Mouse (Mus musculus) small intestine, adult 2 months (tissue): Measurements from ENCODE around the gene Prnp.

Source experiments
- CTCF ChIP-seq: fragments of 200-500 bp; IDR thresholded peaks from 2 replicates; pipeline ENCODE4 v1.5.1; 2012; ENCODE audit warnings: low read depth, mild to moderate bottlenecking, control low read depth, inconsistent platforms, low read length, moderate library complexity, mixed read lengths; ENCODE audit not compliant: insufficient replicate concordance, insufficient read length; ENCODE audit errors: extremely low read depth
- POLR2A ChIP-seq: fragments of 200-500 bp; IDR thresholded peaks from 2 replicates; pipeline ENCODE4 v1.6.1; 2012; ENCODE audit warnings: low read depth, mild to moderate bottlenecking, control low read depth, inconsistent platforms, low read length, moderate library complexity

GRCm38 (mm10) chr2:131980866-131981265 lies 71.1 kb downstream of the Prnp start:
- TF ChIP-seq CTCF (no peak), POLR2A (no peak)
